Mouse (Mus musculus) macrophage (primary cell): ENCODE data around the gene Psmb9. TPM values are rescaled to one million over a fixed set of nuclear protein-coding genes. Genes with fewer than 3 reads are reported as not detected.
"Not testable (repeated sequence)": the region's sequence is repeated elsewhere in the genome, so short reads cannot be mapped to it uniquely, and the experiment has no call there.

Source experiments
- H3K27ac ChIP-seq: fragments of 350-480 bp; formaldehyde crosslinking; 2 replicates; pipeline ENCODE4 v1.9.0; 2021
- H3K36me3 ChIP-seq: fragments of 350-480 bp; formaldehyde crosslinking; 2 replicates; pipeline ENCODE4 v1.9.0; 2021; ENCODE audit errors: inconsistent target
- H3K4me3 ChIP-seq: fragments of 350-480 bp; formaldehyde crosslinking; 2 replicates; pipeline ENCODE4 v1.9.0; 2021; ENCODE audit errors: inconsistent target
- H3K79me2 ChIP-seq: fragments of 350-480 bp; formaldehyde crosslinking; 2 replicates; pipeline ENCODE4 v1.9.0; 2021; ENCODE audit errors: inconsistent target
- WGBS: methylation state at CpG from one replicate; pipeline ENCODE4 v1.1.7; 2026; ENCODE audit warnings: inconsistent platforms; ENCODE audit not compliant: missing documents; 5-methylcytosine and 5-hydroxymethylcytosine counted together
- polyA plus RNA-seq: library from polyadenylated mRNA; stranded (reverse); fragments of 250-400 nt; gene quantifications from 3 replicates; pipeline ENCODE4 v1.2.4, GENCODE M21; 2018; ENCODE audit warnings: inconsistent platforms
- total RNA-seq, 78 experiments: library from RNA; depleted of rRNA; stranded (reverse); fragments of 250-400 nt; gene quantifications; 1 replicate in 9 of 78; 2 replicates in 24 of 78; 3 replicates in 43 of 78; 4 replicates in 2 of 78; pipeline ENCODE4 v1.2.4; 2018; ENCODE audit warnings: inconsistent platforms in 56 of 78

Gene Psmb9
- total RNA-seq (2018; cell fraction: chromatin; rRNA removed), result 100 to 1,000 TPM in 8 of 26 experiments, 10 to 100 TPM in 14, 1 to 10 TPM in 4; 4.6 to 202 (median 57.0) TPM
- 100 to 1,000 TPM in 13 of 26 experiments, 10 to 100 TPM in 13; 54.1 to 283 (median 132) TPM for total RNA-seq (2018; cell fraction: cytosol; rRNA removed)
- 100 to 1,000 TPM in 14 of 26 experiments, 10 to 100 TPM in 12; 11.4 to 212 (median 114) TPM for total RNA-seq (2018; cell fraction: nucleus; rRNA removed)
- 38.9 to 88.0 TPM (median 49.9 TPM) in 3 replicates for polyA plus RNA-seq

DNA sequence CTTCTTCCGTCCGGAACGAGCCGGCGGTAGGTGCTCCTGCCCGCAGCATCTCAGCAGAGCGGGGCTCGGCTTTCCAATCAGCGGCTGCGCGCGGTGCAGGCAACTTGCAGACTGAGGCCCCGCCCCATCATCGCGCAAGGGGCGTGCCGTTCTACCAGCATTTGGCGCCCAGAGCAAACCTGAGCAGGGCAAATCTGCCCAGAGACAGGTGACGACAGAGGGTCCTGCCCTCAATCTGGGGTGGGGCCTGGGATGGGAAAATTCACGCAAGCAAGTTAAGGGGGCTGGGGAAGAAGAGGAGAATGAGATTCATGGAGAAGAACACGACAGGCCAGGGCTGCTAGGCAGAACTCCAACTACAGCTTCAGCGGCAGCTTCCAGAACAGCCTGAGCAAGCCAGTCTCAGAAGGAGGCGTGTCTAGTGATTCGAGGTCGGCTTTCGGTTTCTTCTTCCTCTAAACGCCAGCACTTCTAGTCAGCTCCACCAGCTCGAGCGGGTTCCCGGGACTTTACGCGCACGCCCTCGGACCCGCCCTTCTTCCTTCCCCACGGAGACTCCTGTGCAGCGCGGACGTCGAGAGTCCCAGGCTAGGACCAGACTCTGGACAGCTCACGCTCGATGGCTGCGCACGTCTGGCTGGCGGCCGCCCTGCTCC lies at the start of gene Psmb9, which contains the start of gene Tap1:
Psmb9 (minus strand) TSS at position 504 of the 656 bp plus-strand sequence.
Tap1 (plus strand) TSS at position 293 of the 656 bp plus-strand sequence.
- Histone ChIP-seq H3K27ac (peak within 1 kb of the TSS; percentile 95), H3K36me3 (peaks cover 52% of the 10 kb centered on the region), H3K79me2 (peaks cover 86% of the 10 kb centered on the region), H3K4me3 (peak within 1 kb of the TSS; percentile 98)
- WGBS, result under 1% methylated on average over 46 of the region's 46 CpGs

DNA sequence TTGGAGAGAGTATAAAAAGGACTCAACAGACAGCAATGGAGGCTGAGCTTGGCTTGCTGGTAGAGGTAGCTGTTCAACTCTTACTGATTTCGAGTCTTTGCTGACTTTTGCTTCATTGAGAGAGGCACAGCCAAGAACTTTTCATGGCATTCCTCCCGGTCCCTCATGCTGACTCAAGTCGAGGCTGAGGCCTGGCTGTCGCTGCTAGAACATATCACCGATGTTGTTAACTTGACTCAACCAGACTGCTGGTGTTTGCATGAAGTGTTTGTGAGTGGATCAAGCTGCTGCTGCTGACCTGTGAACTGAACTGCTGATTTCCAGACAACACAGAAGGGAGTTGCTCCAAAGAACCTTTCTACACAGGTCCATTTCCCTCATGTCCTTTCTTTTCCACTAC lies 49.1 kb upstream of the Psmb9 start:
- no peaks in the 10 kb centered on the region for H3K36me3 ChIP-seq

DNA sequence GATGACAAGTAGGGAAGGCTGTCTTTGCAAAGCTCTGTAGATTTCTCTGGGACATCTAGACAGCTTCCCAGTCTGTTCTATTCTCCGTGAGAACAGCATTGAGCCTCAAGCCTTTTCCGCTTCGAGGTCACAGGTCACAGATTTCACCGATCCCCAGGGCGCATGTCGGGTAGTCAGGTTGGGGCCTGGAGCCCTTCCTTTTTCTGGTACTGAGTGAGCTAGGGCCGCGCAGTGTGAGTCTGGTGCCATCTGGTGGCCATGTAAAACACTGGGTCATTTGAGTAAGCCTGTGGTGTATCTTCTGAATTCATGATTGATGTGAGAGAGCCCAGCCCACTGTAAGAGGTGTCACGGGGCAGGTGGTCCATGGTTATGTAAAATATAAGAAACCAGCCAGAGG lies 47.4 kb upstream of the Psmb9 start:
- no peaks in the 10 kb centered on the region for H3K36me3 ChIP-seq
- no peaks in the 10 kb centered on the region for H3K79me2 ChIP-seq
- H3K4me3 ChIP-seq, result no peak overlapping the region
- no peak overlapping the region for H3K27ac ChIP-seq
- 0% methylated on average over 8 of the region's 9 CpGs for WGBS

More for the DNA sequence above, 49.1 kb upstream of the Psmb9 start:
- WGBS, result 94% methylated on average over 5 of the region's 5 CpGs
- Histone ChIP-seq H3K4me3 (no peak overlapping the region), H3K79me2 (no peaks in the 10 kb centered on the region), H3K27ac (no peak overlapping the region)

GRCm38 (mm10) chr17:34232021-34232420 lies 44.5 kb upstream of the Psmb9 start:
- H3K27ac ChIP-seq, H3K36me3 ChIP-seq, H3K4me3 ChIP-seq, H3K79me2 ChIP-seq: not testable (repeated sequence)
- WGBS, result 86% methylated on average over 4 of the region's 7 CpGs

GRCm38 (mm10) chr17:34230971-34231370 lies 43.4 kb upstream of the Psmb9 start:
- no CpG with 5 or more reads among the region's 9 CpGs for WGBS
- H3K36me3 ChIP-seq, H3K79me2 ChIP-seq, H3K27ac ChIP-seq, H3K4me3 ChIP-seq: not testable (repeated sequence)

GRCm38 (mm10) chr17:34225911-34226310 lies 38.3 kb upstream of the Psmb9 start:
- not testable (repeated sequence) for H3K27ac ChIP-seq, H3K79me2 ChIP-seq, H3K4me3 ChIP-seq, H3K36me3 ChIP-seq
- no CpG with 5 or more reads among the region's 23 CpGs for WGBS

DNA sequence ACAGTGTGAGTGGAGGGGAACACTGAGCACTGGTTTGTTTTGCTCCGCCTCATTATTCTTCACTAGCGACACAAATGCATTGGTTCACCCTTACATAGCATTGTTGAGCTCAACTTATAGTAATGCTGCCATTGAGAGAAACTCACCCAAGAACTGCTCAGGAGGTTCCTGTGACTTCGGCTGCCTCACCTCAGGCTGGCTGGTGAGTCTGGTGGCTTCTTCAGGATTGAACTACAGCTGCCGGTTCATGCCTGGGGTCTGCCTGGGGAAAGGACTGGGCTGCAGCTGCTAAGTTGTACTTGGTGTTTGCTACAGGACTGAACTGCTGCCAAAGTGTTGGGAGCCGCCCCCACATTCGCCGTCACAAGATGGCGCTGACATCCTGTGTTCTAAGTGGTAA lies 37.9 kb upstream of the Psmb9 start:
- no peaks in the 10 kb centered on the region for H3K36me3 ChIP-seq
- no peak overlapping the region for H3K4me3 ChIP-seq
- 96% methylated on average over 5 of the region's 8 CpGs for WGBS
- H3K27ac ChIP-seq, result no peak overlapping the region
- H3K79me2 ChIP-seq, result no peaks in the 10 kb centered on the region

- Histone ChIP-seq H3K79me2 (no peaks in the 10 kb centered on the region), H3K4me3 (no peak overlapping the region), H3K27ac (no peak overlapping the region), H3K36me3 (no peaks in the 10 kb centered on the region)
- WGBS, result 100% methylated on average over 3 of the region's 3 CpGs
Observed at GRCm38 (mm10) chr17:34224816-34225215, 37.3 kb upstream of the Psmb9 start.

DNA sequence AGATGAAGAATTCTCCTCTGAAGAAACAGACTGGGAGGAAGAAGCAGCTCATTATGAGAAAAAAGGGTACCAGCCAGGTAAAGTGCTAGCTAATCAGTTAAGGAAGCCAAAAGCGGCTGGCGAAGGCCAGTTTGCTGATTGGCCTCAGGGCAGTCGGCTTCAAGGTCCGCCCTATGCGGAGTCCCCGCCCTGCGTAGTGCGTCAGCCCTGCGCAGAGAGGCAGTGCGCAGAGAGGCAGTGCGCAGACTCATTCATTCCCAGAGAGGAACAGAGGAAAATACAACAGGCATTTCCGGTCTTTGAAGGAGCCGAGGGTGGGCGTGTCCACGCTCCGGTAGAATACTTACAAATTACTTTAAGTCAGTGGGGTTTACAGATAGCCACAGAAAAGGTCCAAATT lies 32.8 kb upstream of the Psmb9 start:
- not testable (repeated sequence) for H3K79me2 ChIP-seq, H3K27ac ChIP-seq, H3K4me3 ChIP-seq
- WGBS, result no CpG with 5 or more reads among the region's 16 CpGs
- H3K36me3 ChIP-seq, result peaks cover 36% of the 10 kb centered on the region

DNA sequence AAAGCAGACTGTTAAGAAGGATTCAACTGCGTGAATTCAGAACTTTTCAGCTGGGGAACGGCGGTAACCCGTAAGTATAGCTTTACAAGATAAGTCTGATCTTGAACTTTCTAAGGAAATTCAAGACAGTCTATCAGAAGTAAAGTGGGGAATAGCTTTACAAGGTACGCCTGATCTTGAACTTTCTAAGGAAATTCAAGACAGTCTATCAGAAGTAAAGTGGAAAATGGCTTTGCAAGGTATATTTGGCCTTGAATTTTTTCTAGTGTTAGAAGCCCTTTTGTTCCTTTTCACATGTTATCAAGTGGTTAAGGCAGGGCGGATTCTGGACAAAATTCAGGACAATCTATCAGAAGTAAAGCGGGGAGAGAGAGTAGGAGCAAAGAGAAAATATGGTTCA lies 32.2 kb upstream of the Psmb9 start:
- WGBS, result no CpG with 5 or more reads among the region's 7 CpGs
- not testable (repeated sequence) for H3K27ac ChIP-seq, H3K4me3 ChIP-seq

DNA sequence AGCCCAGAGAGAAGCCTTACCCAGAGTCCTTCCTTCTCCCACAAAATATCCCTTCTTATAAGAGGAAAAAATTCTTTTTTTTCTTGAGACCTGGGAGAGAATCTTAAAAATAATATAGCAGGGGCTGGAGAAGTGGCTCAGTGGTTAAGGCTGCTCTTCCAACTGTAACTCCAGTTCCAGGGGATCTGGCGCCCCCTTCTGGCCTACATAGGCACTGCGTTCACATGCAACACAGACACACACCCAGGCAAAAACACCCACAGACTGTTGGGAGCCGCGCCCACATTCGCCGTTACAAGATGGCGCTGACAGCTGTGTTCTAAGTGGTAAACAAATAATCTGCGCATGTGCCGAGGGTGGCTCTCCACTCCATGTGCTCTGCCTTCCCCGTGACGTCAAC lies 31.5 kb upstream of the Psmb9 start:
- not testable (repeated sequence) for H3K27ac ChIP-seq, H3K79me2 ChIP-seq, H3K4me3 ChIP-seq
- 90% methylated on average over 4 of the region's 11 CpGs for WGBS
- peaks cover 46% of the 10 kb centered on the region for H3K36me3 ChIP-seq

More for the DNA sequence above, 32.2 kb upstream of the Psmb9 start:
- not testable (repeated sequence) for H3K79me2 ChIP-seq
- H3K36me3 ChIP-seq, result peaks cover 40% of the 10 kb centered on the region

GRCm38 (mm10) chr17:34218675-34219074 lies 31.1 kb upstream of the Psmb9 start:
- H3K79me2 ChIP-seq, result no peaks in the 10 kb centered on the region
- 93% methylated on average over 8 of the region's 11 CpGs for WGBS
- no peak overlapping the region for H3K27ac ChIP-seq
- H3K36me3 ChIP-seq, result peaks cover 50% of the 10 kb centered on the region
- H3K4me3 ChIP-seq, result no peak overlapping the region

DNA sequence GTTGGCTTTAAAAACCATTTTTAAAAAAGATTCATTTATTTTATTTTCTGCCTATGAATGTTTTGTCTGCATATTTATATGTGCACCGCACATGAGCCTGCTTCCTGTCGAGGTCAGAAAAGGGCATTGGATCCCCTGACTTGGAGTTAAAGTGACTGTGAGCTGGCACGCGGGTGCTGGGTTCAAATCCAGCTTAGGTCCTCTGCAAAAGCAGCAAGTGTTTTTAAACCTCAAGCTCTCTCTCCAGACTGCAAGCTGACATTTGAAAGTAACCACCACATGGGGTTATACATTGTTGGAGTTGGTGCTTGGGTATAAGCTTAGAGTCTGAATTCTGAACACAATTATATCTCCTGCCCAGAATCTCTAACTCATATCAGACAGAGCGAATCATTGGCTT lies 30.4 kb upstream of the Psmb9 start:
- Histone ChIP-seq H3K36me3 (peaks cover 57% of the 10 kb centered on the region), H3K4me3 (no peak overlapping the region), H3K79me2 (no peaks in the 10 kb centered on the region), H3K27ac (no peak overlapping the region)
- 91% methylated on average over 5 of the region's 5 CpGs for WGBS

- WGBS, result 94% methylated on average over 8 of the region's 8 CpGs
- no peak overlapping the region for H3K4me3 ChIP-seq
- H3K36me3 ChIP-seq, result peaks cover 63% of the 10 kb centered on the region
- no peaks in the 10 kb centered on the region for H3K79me2 ChIP-seq
- H3K27ac ChIP-seq, result no peak overlapping the region
Observed at GRCm38 (mm10) chr17:34217216-34217928, 29.8 kb upstream of the Psmb9 start.

DNA sequence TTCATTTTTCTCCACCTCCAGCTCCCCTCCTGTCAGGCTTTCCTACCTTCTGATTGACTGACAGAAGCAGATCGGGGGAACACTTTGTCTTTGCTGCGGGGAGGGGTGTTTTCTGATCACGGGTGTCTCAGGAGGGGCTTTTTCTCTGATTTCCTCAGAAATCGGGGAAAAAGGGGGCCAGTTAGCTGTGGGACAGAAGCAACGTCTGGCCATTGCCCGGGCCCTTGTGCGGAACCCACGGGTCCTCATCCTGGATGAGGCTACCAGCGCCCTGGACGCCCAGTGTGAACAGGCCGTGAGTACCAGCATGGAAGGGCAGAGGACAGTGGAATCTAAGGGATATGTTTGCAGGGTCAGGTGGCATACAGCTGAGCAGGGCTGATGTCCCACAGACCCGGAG lies 27.6 kb upstream of the Psmb9 start:
- 95% methylated on average over 11 of the region's 12 CpGs for WGBS
- no peak overlapping the region for H3K4me3 ChIP-seq
- peaks cover 80% of the 10 kb centered on the region for H3K36me3 ChIP-seq
- H3K27ac ChIP-seq, result no peak overlapping the region
- H3K79me2 ChIP-seq, result no peaks in the 10 kb centered on the region
